Mouse (Mus musculus) heart, embryonic 13.5 days (tissue): ENCODE measurements at regions not wholly inside any gene's neighbourhood (a gene's known extent, or its start where the extent isn't known, plus 50 kb on each side); places are given as distances from the start of the nearest gene placed in this dataset.

Source experiments
- ATAC-seq: fragments of 200-750 bp; cut with Nextera tagmentation; 2 replicates; pipeline ENCODE4 v1.8.0; 2017; ENCODE audit warnings: moderate TSS enrichment; ENCODE audit not compliant: insufficient number of reproducible peaks, low FRiP score, low TSS enrichment; ENCODE audit errors: extremely low read depth
- H3K27ac ChIP-seq: fragments of 300-500 bp; sonication (generic); replicated peaks from 2 replicates; pipeline ENCODE4 v1.5.1; 2015; ENCODE audit warnings: moderate library complexity, mild to moderate bottlenecking, inconsistent platforms
- H3K27me3 ChIP-seq: fragments of 300-500 bp; sonication (generic); replicated peaks from 2 replicates; pipeline ENCODE4 v1.6.1; 2015; ENCODE audit warnings: mild to moderate bottlenecking, inconsistent platforms
- H3K36me3 ChIP-seq: fragments of 300-500 bp; sonication (generic); 2 replicates; pipeline ENCODE4 v1.6.1; 2015; ENCODE audit warnings: mild to moderate bottlenecking, inconsistent platforms
- H3K4me1 ChIP-seq: fragments of 300-500 bp; sonication (generic); 2 replicates; pipeline ENCODE4 v1.6.1; 2015; ENCODE audit warnings: inconsistent platforms
- H3K4me2 ChIP-seq: fragments of 300-500 bp; sonication (generic); 2 replicates; pipeline ENCODE4 v1.6.1; 2015; ENCODE audit warnings: inconsistent platforms, mild to moderate bottlenecking, moderate library complexity
- H3K4me3 ChIP-seq: fragments of 300-500 bp; sonication (generic); 2 replicates; pipeline ENCODE4 v1.5.1; 2015; ENCODE audit warnings: moderate library complexity, mild to moderate bottlenecking, inconsistent platforms
- H3K9ac ChIP-seq: fragments of 300-500 bp; sonication (generic); 2 replicates; pipeline ENCODE4 v1.6.1; 2015; ENCODE audit warnings: inconsistent platforms, mild to moderate bottlenecking, moderate library complexity
- H3K9me3 ChIP-seq: fragments of 300-500 bp; sonication (generic); 2 replicates; pipeline ENCODE4 v1.6.1; 2016; ENCODE audit warnings: inconsistent platforms
- WGBS: fragments of 180-500 bp; shearing (Covaris S2); methylation state at CpG from one replicate; pipeline ENCODE4 v1.1.7; 2015; ENCODE audit warnings: mixed read lengths; 5-methylcytosine and 5-hydroxymethylcytosine counted together

GRCm38 (mm10) chr14:25168310-25168709 lies 290.7 kb upstream of the Zmiz1 start:
- Histone ChIP-seq H3K4me2 (no peak overlapping the region), H3K27ac (peak overlapping the region; percentile 81), H3K9ac (no peak overlapping the region), H3K9me3 (no peaks in the 10 kb centered on the region), H3K4me1 (peaks cover 32% of the 10 kb centered on the region), H3K27me3 (no peaks in the 10 kb centered on the region), H3K4me3 (no peak overlapping the region), H3K36me3 (no peaks in the 10 kb centered on the region)
- 41% methylated on average over 5 of the region's 5 CpGs for WGBS
- no peak for ATAC-seq

DNA sequence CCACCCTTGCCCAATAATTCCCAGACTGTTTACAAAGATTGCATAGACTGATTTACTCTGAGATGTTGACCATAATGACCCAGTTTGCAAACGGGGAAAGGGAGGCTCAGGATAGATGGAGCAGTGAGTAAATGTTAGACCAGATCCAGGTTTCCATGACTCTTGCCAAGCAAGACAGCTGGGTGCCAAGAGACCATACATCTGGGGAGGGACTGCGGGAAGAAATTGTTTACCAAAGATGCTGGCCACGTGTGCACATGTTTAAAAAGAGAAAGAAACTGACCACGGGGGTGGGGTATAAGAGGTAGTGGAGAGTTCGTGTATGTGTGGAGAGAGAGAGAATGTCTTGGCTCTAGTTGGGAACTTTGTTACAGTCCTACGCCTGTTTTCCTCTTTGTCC lies 285.7 kb upstream of the Zmiz1 start:
- ATAC-seq: no peak
- H3K4me2 ChIP-seq: no peak overlapping the region
- 67% methylated on average over 6 of the region's 6 CpGs for WGBS
- H3K9ac ChIP-seq: no peak overlapping the region
- no peak overlapping the region for H3K27ac ChIP-seq
- no peak overlapping the region for H3K4me3 ChIP-seq
- H3K36me3 ChIP-seq: no peaks in the 10 kb centered on the region
- no peaks in the 10 kb centered on the region for H3K9me3 ChIP-seq
- peaks cover 40% of the 10 kb centered on the region for H3K4me1 ChIP-seq
- no peaks in the 10 kb centered on the region for H3K27me3 ChIP-seq

GRCm38 (mm10) chr14:25173873-25174272 lies 285.1 kb upstream of the Zmiz1 start:
- Histone ChIP-seq H3K36me3 (no peaks in the 10 kb centered on the region), H3K27me3 (0 out of 2 replicates have a peak, but pooled peaks cover 4% of the 10 kb centered on the region), H3K27ac (no peak overlapping the region), H3K9ac (no peak overlapping the region), H3K4me1 (peaks cover 34% of the 10 kb centered on the region), H3K4me3 (no peak overlapping the region), H3K9me3 (no peaks in the 10 kb centered on the region), H3K4me2 (no peak overlapping the region)
- WGBS: 65% methylated on average over 6 of the region's 6 CpGs
- no peak for ATAC-seq

DNA sequence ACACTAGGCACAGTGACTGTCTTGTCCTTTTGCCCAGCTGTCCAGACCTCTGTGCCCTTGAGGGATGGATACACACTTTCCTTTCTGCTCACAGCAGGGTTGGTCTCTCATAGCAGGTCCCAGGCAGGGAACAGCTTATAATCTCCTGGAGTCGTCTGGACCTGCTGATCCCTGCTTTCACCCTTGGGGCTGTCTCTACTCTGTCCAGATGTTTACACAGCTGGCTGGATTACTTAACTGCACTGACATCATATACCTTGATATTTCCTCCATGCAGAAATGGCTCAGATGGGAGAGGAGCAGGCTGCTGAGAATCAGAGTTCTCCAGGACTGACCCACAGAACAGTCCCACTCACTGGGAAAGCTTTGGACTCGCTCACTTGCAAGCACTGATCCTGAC lies 284.6 kb upstream of the Zmiz1 start:
- Histone ChIP-seq H3K4me3 (no peak overlapping the region), H3K27me3 (0 out of 2 replicates have a peak, but pooled peaks cover 5% of the 10 kb centered on the region), H3K9me3 (no peaks in the 10 kb centered on the region), H3K4me1 (peaks cover 29% of the 10 kb centered on the region), H3K4me2 (no peak overlapping the region), H3K27ac (no peak overlapping the region), H3K9ac (no peak overlapping the region), H3K36me3 (no peaks in the 10 kb centered on the region)
- ATAC-seq: no peak
- 42% methylated on average over 2 of the region's 2 CpGs for WGBS

DNA sequence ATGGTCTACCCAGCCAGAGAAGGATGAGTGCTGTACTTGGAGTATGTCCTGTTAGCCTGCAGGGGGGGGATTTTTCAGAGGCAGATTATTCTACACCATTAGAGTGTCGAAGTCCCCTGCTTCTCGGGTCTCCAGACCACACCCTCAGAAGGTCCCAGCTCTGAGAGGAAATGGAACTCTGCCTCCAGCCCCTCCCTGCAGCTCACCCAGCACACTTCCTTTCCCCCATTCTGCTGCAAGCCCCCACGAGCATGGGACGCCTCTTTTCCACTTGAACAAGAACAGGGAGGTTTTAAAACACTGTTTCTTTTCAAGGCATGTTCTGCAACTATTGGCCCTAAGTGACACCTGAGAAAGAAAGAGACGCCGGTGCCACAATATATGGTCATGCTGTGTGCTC lies 282.8 kb upstream of the Zmiz1 start:
- no peak for ATAC-seq
- no peaks in the 10 kb centered on the region for H3K36me3 ChIP-seq
- peaks cover 29% of the 10 kb centered on the region for H3K4me1 ChIP-seq
- H3K9me3 ChIP-seq: no peaks in the 10 kb centered on the region
- H3K27ac ChIP-seq: no peak overlapping the region
- H3K4me2 ChIP-seq: no peak overlapping the region
- peaks cover 10% of the 10 kb centered on the region; the same call in 1 of the 2 replicates for H3K27me3 ChIP-seq
- no peak overlapping the region for H3K9ac ChIP-seq
- 61% methylated on average over 6 of the region's 6 CpGs for WGBS
- no peak overlapping the region for H3K4me3 ChIP-seq

DNA sequence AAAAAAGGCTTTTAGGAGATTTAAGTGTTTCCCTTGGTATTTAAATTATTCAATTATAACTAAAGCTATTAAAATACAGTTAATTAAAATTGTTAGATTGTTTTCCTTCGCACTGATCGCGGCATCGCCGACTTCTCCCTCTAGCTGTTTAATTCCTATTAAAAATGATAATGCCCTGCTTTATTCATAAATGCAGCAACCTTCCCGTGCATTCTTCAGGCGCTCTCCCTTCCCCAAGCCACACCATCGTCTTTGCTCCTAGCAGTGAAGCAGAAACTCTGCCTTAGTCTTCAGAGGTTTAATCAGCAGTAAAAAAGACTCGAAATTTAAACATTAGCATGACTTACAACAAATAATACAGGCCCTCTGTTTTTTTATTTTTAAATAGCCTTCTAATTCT lies 278.9 kb upstream of the Zmiz1 start:
- 70% methylated on average over 9 of the region's 9 CpGs for WGBS
- Histone ChIP-seq H3K27ac (no peak overlapping the region), H3K4me2 (no peak overlapping the region), H3K4me1 (peaks cover 24% of the 10 kb centered on the region), H3K36me3 (no peaks in the 10 kb centered on the region), H3K4me3 (no peak overlapping the region), H3K27me3 (peaks cover 12% of the 10 kb centered on the region; the same call in 1 of the 2 replicates), H3K9ac (no peak overlapping the region), H3K9me3 (no peaks in the 10 kb centered on the region)
- ATAC-seq: no peak

DNA sequence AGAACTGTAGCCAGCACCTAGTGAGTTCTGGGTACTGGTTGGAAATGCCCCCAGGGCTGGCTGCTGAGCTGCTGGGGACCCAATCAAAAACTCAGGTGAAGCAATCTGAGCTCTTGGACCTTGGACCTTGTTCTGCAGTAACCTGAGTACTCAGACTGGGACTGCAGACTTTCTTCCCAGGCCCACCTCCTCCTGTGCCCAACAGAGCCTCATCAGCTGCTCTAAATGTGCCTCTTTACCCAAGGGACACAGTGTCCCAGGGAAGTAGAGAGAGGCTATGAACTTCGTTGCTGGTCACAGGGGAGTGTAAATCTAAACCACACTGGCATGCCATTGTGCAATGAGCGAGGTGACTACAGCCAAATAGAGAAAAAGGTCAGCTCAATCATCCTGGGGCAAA lies 277.6 kb upstream of the Zmiz1 start:
- no peaks in the 10 kb centered on the region for H3K36me3 ChIP-seq
- H3K27me3 ChIP-seq: peaks cover 12% of the 10 kb centered on the region; the same call in 1 of the 2 replicates
- no peak for ATAC-seq
- H3K4me1 ChIP-seq: peaks cover 24% of the 10 kb centered on the region
- H3K27ac ChIP-seq: no peak overlapping the region
- no peak overlapping the region for H3K9ac ChIP-seq
- no peaks in the 10 kb centered on the region for H3K9me3 ChIP-seq
- WGBS: 62% methylated on average over 2 of the region's 2 CpGs
- no peak overlapping the region for H3K4me3 ChIP-seq
- no peak overlapping the region for H3K4me2 ChIP-seq

- no peak overlapping the region for H3K4me2 ChIP-seq
- no peak overlapping the region for H3K4me3 ChIP-seq
- H3K27ac ChIP-seq: no peak overlapping the region
- peaks cover 7% of the 10 kb centered on the region; the same call in 1 of the 2 replicates for H3K27me3 ChIP-seq
- peaks cover 29% of the 10 kb centered on the region for H3K4me1 ChIP-seq
- H3K9me3 ChIP-seq: no peaks in the 10 kb centered on the region
- no peaks in the 10 kb centered on the region for H3K36me3 ChIP-seq
- H3K9ac ChIP-seq: no peak overlapping the region; the same call in 1 of the 2 replicates
- WGBS: 27% methylated on average over 5 of the region's 5 CpGs
- no peak for ATAC-seq
Observed at GRCm38 (mm10) chr14:25184042-25184441, 274.9 kb upstream of the Zmiz1 start.

DNA sequence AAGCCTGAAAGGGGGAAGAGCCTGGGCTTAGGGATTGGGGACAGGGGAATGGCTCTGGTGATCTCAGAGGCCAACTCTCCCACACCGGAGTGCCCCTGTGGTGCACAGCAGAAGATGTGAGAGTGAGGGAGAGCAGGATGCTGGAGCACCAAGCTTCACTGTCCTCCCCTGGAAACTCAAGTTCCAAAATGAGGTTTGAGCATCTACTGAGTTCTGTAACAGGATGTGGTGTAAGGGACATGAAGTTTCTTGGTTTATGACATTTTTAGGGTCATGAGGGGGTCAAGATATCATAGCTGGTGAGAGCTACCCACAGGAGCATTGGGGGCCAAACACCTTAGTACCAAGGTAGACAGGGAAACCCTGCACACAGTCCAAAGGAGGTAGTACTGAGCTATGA lies 274.1 kb upstream of the Zmiz1 start:
- WGBS: 74% methylated on average over 1 of the region's 1 CpGs
- no peaks in the 10 kb centered on the region for H3K9me3 ChIP-seq
- H3K4me2 ChIP-seq: no peak overlapping the region
- H3K9ac ChIP-seq: no peak overlapping the region
- H3K27ac ChIP-seq: no peak overlapping the region
- H3K4me3 ChIP-seq: no peak overlapping the region
- peaks cover 7% of the 10 kb centered on the region; the same call in 1 of the 2 replicates for H3K27me3 ChIP-seq
- ATAC-seq: no peak
- no peaks in the 10 kb centered on the region for H3K36me3 ChIP-seq
- H3K4me1 ChIP-seq: peaks cover 29% of the 10 kb centered on the region

- no peak overlapping the region for H3K4me2 ChIP-seq
- no peak for ATAC-seq
- H3K4me3 ChIP-seq: no peak overlapping the region
- H3K4me1 ChIP-seq: peaks cover 29% of the 10 kb centered on the region
- H3K9me3 ChIP-seq: no peaks in the 10 kb centered on the region
- H3K27ac ChIP-seq: no peak overlapping the region
- H3K27me3 ChIP-seq: peaks cover 7% of the 10 kb centered on the region; the same call in 1 of the 2 replicates
- 43% methylated on average over 10 of the region's 10 CpGs for WGBS
- no peak overlapping the region for H3K9ac ChIP-seq
- no peaks in the 10 kb centered on the region for H3K36me3 ChIP-seq
Observed at GRCm38 (mm10) chr14:25185556-25185958, 273.4 kb upstream of the Zmiz1 start.

GRCm38 (mm10) chr14:25185959-25186771 lies 272.8 kb upstream of the Zmiz1 start:
- Histone ChIP-seq H3K36me3 (no peaks in the 10 kb centered on the region), H3K9ac (peak overlapping the region; percentile 15; the same call in 1 of the 2 replicates), H3K9me3 (no peaks in the 10 kb centered on the region), H3K4me3 (no peak overlapping the region), H3K4me1 (peaks cover 29% of the 10 kb centered on the region), H3K27ac (peak overlapping the region; percentile 61), H3K4me2 (peak overlapping the region; percentile 21), H3K27me3 (peaks cover 3% of the 10 kb centered on the region; the same call in 1 of the 2 replicates)
- ATAC-seq: no peak
- 39% methylated on average over 14 of the region's 14 CpGs for WGBS

- 80% methylated on average over 5 of the region's 5 CpGs for WGBS
- H3K36me3 ChIP-seq: no peaks in the 10 kb centered on the region
Observed at GRCm38 (mm10) chr14:25187715-25188114, 271.3 kb upstream of the Zmiz1 start.

More at GRCm38 (mm10) chr14:25187715-25188114, 271.3 kb upstream of the Zmiz1 start:
- Histone ChIP-seq H3K27me3 (no peaks in the 10 kb centered on the region; the same call in 1 of the 2 replicates), H3K4me1 (peaks cover 29% of the 10 kb centered on the region), H3K9me3 (no peaks in the 10 kb centered on the region), H3K27ac (no peak overlapping the region), H3K4me3 (no peak overlapping the region), H3K4me2 (no peak overlapping the region), H3K9ac (no peak overlapping the region)
- no peak for ATAC-seq
